Mouse (Mus musculus) lung, adult 2 months (tissue): ENCODE measurements around the gene Akap12.

ENCODE experiments used
- CTCF ChIP-seq: fragments of 200-500 bp; IDR thresholded peaks from 2 replicates; pipeline ENCODE4 v1.5.1; 2011; ENCODE audit warnings: mild to moderate bottlenecking, low read length, control low read depth; ENCODE audit not compliant: insufficient read depth
- POLR2A ChIP-seq: fragments of 200-500 bp; IDR thresholded peaks from 2 replicates; pipeline ENCODE4 v1.6.1; 2011; ENCODE audit warnings: low read depth, mild to moderate bottlenecking, control low read depth, low read length, borderline replicate concordance; ENCODE audit errors: extremely low read depth

- TF ChIP-seq CTCF (no peak), POLR2A (no peak)
Observed at GRCm38 (mm10) chr10:4243591-4244300, 22.4 kb upstream of the Akap12 start.
